Mouse (Mus musculus) skeletal muscle tissue, adult 2 months (tissue): ENCODE measurements around the gene Doc2g.
A peak's percentile ranks its signal among the peaks of the same experiment; 100 is the strongest.

Source experiments
- DNase-seq: peaks from one replicate; pipeline ENCODE4 v3.0.0-alpha.2; 2012; ENCODE audit warnings: low read depth, low spot score

Gene Doc2g

DNA sequence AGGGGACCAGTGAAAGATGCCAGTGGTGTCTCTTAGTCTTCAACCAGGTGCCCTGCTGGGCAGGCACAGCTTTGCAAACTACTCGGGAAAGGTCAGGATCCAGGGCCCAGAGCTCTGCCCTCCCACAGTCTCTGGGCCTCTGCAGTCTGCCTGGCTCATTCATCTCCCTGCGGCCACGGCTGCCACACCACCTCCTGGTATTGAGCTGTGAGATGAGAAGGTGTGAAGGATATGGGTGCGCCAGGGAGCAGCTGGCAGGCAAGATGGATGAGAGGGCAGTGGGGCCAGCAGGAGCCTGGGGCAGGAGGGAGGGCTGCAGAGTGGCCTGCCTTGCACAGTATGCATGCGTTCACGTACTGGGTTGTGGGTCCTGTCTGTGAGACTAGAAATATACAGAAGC lies 12.3 kb upstream of the Doc2g start:
- no peak for DNase-seq

DNA sequence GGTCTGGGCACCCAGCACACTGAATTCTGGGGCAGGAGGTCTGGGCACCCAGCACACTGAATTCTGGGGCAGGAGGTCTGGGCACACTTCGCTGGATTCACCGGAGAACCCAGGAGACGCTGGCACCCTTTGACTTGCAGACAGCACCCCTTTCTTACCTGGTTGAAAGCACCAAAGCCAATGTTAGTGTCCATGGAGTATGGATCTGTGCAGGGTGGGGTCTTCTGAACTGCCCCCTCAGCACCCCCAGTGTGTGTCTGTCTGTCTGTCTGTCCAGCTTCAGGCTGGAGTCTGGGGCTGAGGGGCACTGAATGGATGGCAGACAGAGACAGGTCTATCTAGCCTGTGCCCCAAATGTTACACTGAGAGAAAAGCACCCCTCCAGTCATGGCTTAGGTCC lies 11.6 kb upstream of the Doc2g start:
- DNase-seq = no peak

DNA sequence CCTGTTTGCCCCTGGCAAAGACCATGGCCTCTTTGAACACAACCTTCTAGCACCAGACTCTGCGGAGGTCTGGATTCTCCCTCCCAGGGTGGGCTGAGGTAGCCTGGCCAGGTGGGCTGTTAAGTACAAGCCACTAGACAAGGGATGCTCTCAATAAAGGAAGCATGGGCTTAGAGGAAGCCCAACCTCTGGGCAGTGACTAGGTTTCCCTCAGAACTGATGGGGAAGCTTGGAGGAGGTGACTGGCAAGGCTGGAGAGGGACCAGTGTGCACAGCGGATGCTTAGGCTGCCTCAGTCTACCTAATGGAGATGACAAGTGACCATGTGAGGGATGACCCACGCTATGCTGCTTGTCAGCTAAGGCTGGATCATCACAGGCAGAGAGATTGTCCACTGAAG lies 11.1 kb upstream of the Doc2g start:
- DNase-seq = no peak

DNA sequence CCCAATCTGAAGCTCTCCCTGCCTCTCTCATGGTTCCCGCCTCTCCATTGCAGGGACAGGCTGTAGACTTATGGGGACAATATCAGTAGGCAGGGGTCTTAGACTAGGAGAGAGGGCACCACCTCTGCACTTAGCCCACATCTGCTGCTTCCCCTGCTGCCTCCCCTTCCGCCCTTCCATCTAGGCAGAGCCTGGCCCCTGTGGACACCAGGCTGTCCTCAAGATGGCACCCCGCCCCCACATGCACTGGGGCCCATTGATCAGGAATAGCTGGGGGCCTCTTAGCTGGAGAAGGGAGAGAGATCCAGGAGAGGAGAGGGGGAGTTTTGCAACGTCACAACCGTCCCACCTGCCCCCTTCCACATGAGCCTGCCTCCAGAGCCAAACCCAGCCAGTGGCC lies 10.7 kb upstream of the Doc2g start, which contains the start of gene Tbx10:
Gene Tbx10, plus strand, starts transcription at position 337 of the 400 bp plus-strand sequence.
- no peak for DNase-seq

DNA sequence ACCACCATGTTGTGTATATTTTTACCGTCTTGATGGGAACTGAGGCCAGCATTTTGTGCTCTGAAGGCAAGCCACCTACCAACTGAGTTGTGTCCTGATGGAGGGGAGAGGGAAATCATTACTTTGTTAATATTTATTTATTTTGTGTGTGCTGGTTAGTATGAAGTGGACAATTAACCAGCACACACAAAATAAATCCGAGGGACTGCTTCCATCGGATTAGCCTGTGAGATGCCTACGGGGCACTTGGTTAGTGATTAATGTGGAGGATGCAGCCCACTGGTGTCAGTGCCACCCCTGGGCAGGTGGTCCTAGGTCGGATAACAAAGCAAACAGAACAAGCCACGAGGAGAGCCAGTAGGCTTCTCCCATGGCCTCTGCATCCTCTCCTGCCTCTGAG lies 8.2 kb upstream of the Doc2g start:
- no peak for DNase-seq

DNA sequence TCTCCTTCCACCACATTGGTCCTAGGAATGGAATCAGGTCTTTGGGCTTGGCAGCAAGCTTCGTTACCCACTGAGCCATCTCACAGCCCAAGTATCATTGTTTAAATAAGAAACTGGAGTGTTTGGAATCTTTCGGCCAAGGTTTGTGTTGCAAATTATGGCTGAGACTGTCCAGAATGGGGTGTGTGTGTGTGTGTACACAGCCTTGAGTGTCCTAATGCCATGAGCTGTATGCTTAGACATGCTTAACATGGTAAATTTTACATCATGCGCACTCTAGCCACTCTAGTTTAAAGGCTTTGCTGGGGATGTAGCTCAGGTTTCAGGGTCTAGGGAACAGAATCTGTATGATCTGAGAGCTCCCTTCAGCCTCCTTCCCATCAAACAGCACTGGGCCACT lies 7.6 kb upstream of the Doc2g start:
- DNase-seq = no peak

DNA sequence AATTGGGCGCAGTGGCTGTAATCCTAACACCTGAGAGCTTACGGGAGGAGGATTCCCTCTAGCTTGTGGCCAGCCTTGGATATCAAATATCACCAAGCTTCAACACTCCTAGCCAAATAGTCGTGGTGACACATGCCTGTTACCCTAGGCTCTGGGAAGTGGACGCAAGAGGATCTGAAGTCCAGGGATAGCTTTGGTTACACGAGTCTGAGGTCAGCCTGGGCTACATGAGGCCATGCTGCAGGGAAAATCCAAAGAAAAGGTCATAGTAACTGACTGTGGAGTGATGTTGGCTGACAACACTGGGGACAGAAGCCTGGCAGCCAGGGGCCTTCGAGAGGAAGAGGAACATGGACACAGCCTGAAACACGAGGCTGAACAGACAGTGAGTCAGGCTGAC lies 7.0 kb upstream of the Doc2g start:
- DNase-seq = peak; percentile 67

DNA sequence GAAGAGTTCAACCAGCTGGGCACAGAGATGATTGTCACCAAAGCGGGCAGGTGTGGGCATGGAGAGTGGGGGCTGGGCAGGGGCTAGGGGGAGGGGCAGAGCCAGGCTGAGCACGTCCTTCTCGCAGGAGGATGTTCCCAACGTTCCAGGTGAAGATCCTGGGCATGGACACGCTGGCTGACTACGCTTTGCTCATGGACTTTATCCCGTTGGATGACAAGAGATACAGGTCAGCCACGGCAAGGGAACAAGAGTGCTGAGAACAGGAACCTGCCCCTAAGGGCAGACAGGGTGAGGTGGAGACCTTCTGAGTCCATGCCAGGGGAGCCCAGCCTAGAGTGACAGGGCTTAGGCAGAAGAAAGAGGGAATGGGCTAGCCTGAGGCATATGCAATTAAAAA lies 6.4 kb upstream of the Doc2g start:
- no peak for DNase-seq

DNA sequence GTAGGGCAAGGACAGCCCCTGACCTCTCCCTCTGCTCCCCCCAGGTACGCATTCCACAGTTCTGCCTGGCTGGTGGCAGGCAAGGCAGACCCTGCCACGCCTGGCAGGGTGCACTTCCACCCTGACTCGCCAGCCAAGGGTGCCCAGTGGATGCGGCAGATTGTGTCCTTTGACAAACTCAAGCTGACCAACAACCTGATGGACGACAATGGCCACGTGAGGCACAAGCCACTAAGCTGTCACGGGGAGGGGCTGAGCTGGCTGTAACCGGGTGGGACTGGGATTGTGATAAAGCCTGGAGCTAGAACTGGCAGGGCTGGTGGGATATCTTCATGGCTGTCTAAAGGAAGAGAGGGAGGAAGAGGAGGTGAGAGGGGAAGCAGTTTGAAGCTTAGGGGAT lies 5.9 kb upstream of the Doc2g start:
- DNase-seq = no peak

DNA sequence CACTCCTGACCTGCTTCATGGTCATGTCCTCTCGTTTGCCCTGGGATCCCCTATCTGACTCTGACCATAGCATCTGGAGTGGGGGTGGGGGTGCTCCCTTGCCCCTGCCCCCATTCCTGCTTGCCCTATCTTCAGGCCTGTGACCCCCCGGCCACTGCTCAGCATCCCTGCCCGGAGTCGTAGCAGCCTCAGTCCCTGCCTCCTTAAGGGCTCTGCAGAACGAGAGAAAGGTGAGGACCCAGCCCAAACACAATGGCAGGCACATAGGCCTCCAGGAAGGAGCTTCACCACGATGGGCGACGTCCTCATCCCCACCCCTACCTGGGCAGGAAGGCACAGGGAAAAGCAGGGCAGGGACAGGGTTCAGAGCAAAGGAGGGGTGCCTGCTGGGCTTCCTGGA lies 4.8 kb upstream of the Doc2g start:
- no peak for DNase-seq

DNA sequence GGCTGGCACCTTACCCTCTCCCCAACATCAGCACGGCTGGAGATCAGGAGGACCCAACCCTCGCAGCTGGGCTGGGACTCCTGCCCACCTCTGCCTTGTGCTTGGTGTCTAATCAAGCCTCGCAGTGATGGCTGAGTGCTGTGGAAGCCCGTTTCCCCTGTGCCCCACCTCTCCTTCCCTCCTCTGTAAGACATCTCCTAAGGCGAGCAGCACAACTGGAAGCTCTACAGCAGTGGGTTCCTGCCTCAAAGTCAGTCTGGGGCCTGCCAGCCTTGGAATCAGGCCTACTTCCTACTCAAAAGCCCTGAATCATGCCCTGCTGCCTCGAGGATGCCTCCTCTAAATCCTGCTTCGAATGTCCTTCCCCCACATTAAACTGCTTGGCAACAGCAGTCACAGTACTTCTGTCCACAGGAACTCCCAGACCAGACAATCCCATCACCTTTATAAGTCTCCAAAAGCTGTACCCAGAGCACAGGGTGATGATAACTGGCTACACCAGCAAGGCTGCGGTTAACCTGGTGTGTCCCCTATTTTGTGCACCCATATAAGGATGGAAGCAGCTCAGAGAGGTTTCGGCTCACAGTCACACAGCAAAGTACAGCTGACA lies 3.9 kb upstream of the Doc2g start:
- DNase-seq = no peak

DNA sequence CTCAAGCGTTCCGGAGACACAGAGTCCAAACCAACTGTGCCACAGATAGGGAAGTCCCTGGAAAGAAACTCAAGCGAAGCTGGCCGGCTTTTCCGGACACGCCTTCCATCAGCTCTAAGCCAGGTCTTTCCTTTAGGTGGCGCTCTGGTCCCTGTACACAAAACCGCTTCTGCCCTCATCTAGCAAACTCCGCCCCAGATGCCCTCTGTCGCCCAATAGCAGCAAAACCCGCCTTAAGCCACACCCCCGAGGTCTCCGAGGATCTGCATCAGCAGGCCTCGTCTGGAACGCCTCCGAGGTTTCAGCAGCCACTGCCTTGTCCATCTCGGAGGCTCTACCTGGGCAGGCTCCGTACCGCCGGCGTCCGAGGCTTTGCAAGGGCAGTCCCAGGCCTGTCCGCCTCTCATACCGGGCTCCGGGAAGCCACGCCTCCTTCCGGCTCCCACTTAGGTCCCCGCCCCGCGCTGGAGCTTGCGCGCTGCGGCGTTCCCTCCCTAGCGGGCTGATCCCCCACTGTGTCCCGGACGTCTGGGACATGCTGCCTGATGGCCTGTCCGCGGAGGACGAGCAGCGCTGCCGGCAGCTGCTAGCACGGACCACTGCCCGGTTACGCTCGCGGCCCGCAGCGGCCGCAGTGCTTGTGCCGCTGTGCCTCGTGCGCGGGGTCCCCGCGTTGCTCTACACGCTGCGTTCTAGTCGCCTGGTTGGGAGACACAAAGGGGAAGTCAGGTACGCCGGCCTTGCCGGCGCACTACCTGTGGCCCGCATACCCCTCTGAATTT lies 2.8 kb upstream of the Doc2g start, which contains the start of the genes Nudt8 and Gm49405:
Gene Nudt8, plus strand, starts transcription at position 462 of the 782 bp plus-strand sequence.
Gene Gm49405, plus strand, starts transcription at position 508 of the 782 bp plus-strand sequence.
- peak; percentile 95 for DNase-seq

DNA sequence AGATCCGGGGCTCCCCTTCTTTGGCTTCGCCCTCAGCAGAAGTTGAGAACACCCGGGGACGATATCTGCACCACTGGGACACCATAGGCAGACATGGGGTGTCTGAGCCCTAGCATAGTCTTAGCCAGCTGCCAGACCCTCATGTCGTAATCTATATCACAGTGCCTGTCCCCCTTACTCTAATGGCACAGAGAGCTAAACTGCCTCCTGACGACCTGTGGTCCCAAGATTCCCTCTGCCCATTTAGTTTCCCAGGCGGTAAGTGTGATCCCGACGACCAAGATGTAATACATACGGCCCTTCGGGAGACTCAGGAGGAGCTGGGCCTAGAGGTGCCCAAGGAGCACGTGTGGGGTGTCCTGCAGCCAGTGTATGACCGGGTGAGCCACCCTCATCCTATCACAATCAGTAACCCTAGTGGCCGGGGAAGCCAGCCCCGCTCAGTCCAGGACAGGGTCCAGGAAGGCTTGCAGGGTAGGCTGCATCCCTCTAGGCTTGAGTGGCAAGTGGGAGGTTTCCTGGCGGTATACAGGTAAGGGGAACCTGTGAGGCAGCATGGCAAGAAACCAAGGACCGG lies 2.1 kb upstream of the Doc2g start:
- DNase-seq = no peak

DNA sequence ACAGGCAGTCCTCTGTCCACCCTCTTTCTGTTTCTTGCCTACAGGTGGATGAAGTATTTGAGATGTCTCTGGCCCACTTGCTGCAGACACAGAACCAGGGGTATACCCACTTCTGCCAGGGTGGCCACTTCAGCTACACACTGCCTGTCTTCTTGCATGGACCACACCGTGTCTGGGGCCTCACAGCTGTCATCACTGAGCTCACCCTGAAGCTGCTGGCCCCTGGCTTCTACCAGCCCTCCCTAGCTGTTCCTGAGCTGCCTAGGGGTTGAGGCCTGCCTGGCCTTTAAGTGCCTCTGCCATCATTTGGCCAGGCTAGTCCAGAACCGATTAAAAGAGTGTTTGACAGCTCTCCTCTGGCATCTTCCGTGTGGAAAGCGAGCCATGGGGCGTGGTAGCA lies 1.4 kb upstream of the Doc2g start:
- DNase-seq = no peak

DNA sequence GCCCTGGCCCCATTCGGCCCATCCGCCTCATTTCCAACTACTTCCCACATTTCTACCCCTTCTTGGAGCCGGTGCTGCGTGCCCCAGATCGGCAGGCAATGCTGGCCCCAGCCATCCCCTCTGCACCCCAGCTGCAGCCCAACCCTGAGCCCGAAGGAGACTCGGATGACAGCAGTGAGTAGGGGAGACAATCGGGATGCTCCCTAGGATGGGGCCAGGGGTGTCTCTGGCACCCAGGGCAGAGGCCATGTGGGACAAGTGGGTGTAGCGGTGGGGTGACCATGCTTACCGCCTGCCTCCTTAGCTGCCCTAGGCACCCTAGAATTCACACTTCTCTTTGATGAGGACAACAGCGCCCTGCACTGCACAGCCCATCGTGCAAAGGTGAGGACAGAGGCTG lies 528 bp downstream of the Doc2g start:
- no peak for DNase-seq

DNA sequence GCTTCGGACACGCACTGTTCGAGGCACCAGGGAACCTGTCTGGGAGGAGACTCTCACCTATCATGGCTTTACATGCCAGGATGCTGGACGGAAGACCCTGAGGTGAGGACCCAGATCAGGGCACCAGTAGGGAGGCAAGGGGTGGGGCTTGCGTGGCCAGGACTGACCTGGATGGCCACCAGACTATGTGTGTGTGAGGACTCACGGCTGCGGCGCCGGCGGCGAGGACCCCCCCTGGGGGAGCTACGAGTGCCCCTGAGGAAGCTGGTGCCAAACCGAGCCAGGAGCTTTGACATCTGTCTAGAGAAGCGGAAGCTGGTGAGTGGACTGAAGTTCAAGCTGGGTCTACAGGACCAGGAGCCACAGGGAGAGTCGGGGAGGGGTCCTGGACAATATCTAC lies 1.2 kb downstream of the Doc2g start:
- no peak for DNase-seq

DNA sequence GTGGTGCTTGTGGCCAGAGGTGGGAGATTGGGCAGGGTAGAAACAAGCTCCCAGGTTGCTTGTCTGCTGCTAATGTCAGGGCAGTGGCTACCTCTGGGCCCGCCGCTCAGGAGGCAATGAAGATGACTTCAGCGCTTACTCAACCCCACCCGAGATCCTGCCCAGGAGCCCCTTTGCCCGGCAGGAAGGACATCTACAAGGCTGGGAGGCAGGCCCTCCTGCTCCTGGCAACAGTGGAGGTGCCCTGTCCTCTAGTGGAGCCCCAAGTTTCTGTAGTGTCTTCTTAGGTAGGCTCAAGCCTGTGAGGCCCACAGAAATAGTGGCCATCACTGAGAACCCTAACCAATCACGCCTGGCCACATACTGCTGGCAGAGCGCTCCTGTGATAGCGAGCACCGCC lies 2.0 kb downstream of the Doc2g start:
- no peak for DNase-seq

DNA sequence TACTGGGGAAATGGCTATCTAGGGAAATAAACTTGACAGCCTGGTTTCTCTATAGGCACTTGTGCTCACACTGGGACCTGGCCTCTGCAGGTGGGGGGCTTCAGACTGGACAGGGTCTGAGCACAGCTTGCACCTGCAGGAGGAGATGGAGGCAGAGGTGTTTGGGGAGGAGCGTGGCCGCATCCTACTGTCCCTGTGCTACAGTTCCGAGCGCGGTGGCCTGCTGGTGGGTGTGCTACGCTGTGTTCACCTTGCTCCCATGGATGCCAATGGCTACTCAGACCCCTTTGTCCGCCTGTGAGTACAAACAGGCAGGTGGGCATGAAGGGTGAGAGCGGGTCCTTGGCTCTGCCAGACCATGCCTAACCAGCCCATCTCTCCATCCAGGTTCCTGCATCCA lies 2.9 kb downstream of the Doc2g start:
- DNase-seq = no peak

DNA sequence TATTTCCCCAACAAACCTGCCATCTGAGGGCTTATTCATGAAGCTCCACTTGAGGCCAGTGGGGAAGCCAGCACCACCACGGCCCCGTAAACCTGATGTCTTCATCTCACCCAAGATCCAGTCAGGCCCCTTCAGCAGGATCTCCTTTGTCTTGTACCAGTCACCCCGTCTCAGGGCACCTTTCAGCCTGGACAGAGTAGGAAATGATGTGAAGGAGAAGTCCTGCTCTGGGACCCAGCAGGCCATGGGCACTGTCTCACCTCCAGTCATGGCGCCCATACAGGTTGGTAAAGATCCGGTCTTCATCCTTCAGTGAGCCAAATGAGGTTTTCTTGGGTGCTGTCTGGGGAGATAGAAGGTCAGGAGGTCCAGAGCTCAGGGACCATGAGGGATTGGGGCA lies 8.0 kb downstream of the Doc2g start:
- no peak for DNase-seq

DNA sequence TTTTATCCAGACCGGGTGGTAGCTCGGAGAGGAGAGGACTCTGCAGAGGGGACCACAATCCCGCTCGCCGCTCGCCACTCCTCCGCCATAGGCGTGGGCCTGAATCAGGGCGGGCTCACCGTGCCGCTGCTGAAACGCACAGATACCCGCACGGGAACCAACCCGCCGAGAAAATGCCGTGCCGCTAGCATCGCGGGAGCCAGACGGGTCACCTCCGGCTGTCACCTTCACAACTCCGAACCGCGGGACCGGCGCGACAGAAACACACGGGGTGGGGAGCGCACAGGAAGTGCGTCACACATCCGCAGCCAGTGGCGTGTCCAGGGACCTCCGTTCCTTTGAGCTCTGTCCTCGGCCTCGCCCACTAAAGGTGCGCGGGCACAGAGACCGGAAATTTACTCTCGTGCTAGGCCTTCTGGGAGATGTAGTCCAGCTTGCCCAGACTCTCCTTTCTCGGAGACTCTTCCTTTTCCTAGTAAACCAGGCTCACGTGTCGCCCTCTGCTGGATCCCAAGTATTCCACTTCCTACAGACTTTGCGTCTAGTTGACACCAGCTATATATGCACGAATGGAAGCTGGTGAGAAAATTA lies 9.4 kb downstream of the Doc2g start, which contains the start of gene Ndufv1:
Gene Ndufv1, minus strand, starts transcription at position 375 of the 591 bp plus-strand sequence.
- DNase-seq = peak; percentile 97

DNA sequence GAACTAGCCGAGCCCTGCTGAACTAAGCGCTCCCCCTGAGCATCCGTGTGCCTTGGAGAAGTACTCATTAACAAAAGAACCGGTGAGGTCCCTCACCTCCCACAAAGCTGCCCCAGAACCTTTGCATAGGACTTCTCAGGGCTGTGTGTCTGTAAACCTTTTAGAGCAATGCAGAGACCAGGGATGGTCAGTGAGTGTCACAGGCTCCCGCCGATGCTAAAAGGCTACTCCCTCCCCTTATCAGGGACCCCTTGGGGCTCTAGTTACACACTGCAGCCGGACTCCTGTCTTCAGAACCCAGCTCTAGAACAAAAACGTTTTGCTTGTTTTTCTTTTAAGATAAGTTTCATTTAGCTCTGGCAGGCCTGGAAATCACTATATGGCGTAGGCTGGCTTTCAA lies 10.0 kb downstream of the Doc2g start:
- no peak for DNase-seq

DNA sequence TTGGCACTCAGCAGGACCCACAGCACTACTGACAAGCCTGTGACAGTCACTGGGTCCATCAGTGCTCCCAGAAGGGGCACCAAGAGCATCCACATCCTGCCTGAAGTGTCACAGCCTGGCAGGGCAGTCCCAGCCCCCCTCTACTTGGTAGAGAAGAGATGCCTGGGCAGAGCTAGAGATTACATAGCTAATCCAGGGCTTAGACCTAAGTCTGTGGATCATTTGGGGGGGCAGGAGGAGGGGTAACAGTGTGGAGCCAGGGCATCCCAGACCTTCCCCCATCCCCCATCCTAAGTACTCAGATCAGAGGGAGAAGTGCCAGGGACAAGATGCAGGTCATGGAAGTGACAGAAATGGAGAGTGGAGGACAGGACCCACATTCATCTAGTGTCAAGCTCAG lies 11.7 kb downstream of the Doc2g start:
- no peak for DNase-seq

DNA sequence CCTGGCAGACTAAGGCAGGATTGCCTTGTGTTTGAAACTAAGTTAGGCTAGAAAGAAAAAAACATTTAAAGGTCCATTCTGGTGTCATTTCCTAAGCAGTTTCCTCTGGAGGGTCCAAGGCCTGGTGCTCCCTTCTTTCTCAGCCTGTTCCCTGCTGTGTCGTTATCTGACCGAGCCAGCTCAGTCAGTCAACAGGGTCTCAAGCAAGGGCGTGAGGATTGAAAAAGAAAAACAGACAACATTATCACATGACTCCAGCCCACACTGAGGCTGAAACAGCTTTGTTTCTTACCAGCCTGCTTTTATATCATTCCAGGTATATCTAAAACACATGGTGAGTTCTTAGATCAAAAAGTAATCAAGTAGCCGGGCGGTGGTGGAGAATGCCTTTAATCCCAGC lies 12.5 kb downstream of the Doc2g start:
- DNase-seq = no peak
